Mouse (Mus musculus): ENCODE measurements around the gene Prc1. TPM values are rescaled to one million over a fixed set of nuclear protein-coding genes. Genes with fewer than 3 reads are reported as not detected.

The Prc1 gene
- polyA plus RNA-seq (2012; rRNA removed), result 8.2 and 13.2 TPM in 2 replicates

DNA sequence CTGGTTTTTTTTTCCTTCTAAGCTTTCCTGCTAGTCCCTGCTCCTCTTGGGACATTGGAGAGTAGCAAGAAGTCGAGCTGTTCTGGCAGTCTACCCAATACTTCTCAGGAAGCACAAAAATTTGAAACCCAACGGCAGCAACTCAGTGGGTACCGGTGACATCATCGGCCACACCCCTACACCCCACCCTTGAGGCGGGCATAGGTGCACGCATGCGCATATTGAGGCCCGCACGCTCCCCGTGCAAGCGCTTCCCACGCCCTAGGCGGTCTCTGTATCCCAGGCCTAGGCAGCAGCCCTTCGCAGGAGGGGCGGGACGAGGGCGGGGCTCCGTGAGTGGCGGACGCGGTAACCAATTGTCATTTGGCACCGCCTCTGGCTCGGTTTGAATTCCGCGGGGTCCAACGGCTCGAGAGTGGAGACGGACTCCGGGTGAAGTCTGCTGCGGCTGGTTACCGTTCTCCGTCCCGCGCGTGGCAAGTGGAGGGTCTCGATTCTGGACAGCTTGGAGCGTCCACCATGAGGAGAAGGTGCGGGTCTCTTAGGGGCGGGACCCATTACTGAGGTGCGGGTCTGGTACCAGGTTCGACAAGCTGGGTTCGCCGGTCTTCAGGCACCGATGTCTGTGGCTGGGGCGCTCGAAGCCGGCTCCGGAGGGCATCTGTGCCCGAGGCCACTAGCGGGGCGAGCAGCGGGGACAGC is at the start of gene Prc1:
Prc1 (plus strand) TSS at position 389 of the 702 bp plus-strand sequence.

DNA sequence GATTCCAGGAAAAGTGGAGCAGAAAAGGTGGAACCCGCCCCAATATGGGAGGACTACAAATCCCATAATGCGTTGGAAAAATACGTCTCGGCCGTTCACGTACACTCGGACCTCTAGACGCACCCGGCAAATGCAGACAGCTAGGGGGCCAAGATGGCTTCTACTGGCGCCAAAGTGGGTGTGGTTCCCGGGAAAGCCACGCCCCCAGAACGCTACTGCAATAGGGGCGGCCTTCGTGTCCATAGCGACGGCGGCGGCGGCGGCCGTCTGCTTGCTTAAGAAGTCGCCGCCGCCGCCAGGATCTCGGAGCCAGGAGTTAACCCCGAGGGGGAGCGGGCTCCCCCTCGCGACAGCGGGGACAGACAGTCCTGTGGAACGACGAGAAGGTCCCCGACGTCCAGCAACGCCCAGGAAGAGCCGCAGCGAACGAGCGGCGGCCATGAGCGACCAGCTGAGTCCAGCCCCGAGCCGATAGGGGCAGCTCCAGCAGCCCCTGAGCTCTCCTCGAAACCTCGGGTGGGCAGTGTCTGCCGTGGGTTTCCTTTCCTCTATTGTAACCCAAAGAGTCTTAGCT is 48.0 kb upstream of the Prc1 start, which contains the start of gene Ttll13:
Ttll13 (plus strand) TSS at position 229 of the 574 bp plus-strand sequence.

DNA sequence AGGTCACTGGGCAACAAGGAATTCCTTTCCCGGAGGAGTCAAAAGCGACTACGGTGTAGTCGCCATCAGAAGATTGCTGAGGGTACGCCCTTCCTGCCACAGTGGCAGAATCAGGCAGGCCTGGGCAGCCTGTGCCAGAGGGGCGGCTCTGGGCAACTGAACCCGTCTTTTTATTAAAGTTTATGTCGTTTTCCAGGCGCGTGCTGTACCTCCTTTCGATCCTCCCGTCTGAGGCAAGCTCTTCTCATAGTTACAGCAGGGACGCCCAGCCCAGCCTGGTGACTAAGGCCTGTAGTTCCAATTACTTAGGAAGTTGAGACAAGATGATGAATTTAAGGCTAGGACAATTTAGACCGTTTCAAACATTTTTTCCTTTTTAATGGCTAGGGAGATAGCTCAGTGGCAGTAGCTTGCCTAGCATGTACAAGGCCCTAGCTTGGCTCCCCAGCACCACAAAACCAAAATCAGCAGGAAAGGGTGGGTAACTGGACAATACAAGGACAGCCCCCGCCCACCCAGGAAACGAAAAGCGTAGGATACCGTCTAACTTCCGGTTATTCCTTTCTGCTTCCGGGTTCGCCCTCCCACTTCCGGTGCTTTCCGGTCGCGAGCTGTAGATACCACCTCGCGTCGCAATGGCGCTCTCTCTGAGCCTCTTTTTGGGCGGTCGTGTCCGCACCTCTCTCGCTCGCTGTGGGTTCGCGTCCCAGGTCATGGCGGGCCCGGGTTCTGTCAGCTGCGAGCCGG is 33.5 kb upstream of the Prc1 start, which contains the start of gene Ngrn:
Ngrn (plus strand) TSS at position 591 of the 747 bp plus-strand sequence.

DNA sequence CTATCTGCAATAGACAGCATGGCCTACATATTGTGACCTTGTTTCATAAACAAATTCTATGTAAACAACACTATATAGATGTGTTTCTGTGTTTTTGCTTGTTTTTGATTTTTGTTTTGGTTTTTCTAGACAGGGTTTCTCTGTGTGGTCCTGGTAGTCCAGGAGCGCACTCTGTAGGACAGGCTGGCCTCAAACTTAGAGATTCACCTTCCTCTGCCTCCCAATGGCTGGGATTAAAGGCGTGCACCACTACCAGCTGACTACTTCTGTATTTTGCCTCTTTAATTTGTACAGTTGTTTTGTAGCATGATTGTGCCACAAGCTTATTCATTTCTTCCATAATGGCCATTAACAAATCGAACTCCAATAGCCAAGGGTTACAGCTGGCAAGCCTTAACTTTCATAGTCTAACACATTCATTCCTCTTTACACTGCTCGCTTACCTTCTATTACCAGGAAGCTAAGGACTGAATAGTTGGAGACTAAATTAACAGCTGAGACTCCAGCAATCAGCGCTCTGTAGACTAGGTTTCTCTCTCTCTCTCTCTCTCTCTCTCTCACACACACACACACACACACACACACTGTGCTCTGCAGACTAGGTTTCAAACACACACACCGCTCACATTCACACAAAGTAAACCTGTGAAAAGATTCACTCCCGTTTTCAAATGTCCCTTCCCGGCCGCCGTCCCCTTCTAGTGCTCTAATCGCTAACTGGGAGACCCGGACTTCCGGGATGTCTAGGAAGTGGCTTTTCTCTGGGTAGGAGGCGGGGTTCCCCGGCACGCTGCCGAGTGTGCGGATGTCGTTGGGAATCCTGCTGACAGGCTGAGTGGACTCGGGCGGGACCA is 25.1 kb upstream of the Prc1 start, which contains the start of gene Vps33b:
Vps33b (plus strand) TSS at position 753 of the 854 bp plus-strand sequence.

DNA sequence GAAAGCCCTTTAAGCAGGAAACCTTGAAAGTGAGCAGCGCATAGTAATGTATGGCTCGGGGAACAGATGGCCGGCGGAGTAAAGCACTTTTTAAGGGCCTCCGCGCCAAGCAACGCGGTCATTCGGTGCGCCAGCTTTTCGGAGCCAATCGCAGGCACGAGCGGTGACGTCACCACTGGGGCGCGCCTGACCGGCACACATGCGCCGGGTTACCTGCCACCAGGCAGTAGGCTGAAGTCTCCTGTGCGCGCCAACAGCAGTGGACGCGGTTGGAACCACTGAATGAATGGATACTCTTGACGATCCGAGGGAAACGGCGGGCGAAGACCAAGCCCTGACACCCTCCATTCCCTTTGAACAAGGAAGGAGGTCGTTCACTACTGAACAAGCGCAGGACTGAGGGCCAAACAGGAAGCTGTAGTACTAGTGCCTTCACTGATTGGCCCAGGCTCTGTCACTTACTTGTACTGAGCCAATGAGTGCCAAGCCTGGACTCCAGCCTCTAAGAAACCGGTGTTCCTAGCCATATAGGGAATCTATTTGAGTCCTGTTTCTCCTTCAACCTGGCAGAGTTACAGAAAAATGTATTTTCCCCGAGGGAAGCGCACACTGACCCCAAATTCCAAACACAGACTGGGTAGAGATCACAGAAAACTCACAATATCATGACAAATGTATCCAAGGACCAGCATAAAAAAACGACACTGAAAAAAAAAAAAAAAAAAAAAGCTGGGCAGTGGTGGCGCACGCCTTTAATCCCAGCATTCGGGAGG is 30.0 kb downstream of the Prc1 start, which contains the start of gene Rccd1:
Rccd1 (minus strand) TSS at position 412 of the 773 bp plus-strand sequence.

DNA sequence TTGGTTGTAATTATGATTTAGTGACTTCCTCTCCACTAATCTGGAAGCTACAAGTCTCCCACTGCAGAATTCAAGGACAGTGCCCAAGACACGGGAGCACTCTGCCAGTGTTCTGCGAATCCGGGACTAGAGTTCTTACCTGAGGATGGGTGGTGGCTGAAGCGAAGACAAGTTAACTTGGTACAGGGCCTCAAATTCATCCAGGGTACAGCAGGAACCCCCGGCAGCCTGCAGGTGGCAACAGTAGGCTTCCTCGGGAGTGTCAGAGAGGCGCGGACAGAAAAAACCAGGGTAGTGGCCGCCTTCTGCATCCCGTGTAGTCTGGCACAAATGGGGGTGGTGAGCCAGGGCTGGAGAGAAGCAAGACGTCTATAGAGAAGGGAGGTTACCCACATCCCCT is 46.5 kb downstream of the Prc1 start, which contains the start of gene Unc45a:
Unc45a (minus strand) TSS at position 213 of the 400 bp plus-strand sequence.

DNA sequence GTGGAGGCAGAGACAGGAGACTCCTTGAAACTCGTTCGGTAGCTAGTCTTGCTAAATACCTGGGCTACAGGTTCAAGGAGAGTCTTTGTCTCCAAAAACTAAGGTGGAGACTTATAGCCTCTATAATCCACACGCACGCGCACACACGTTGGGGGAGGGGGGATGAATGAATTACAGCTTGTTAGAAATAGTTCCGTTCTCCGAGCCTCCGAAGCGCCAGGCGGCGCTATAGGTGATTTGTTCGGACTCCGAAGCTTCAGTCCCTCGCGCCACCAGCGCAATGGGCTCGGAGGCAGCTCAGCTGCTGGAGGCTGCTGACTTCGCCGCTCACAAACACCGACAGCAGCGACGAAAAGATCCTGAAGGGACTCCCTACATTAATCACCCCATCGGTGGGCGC is 48.6 kb downstream of the Prc1 start, which contains the start of gene Hddc3:
Hddc3 (plus strand) TSS at position 247 of the 400 bp plus-strand sequence.

Other genes starting within 250 kb of the Prc1 start
- gene Idh2, start 179.1 kb upstream of the Prc1 start, polyA plus RNA-seq (2012; rRNA removed), result 128 and 134 TPM in 2 replicates
- gene Sema4b, start 107.6 kb upstream of the Prc1 start, polyA plus RNA-seq (2012; rRNA removed), result 61.9 and 68.4 TPM in 2 replicates
- gene Cib1, start 61.6 kb upstream of the Prc1 start, polyA plus RNA-seq (2012; rRNA removed), result 415 and 484 TPM in 2 replicates
- gene Gdpgp1, start 61.6 kb upstream of the Prc1 start, polyA plus RNA-seq (2012; rRNA removed), result 5.0 and 5.1 TPM in 2 replicates
- 0.19 and 0.22 TPM in 2 replicates for gene Ttll13, start 48.1 kb upstream of the Prc1 start, polyA plus RNA-seq (2012; rRNA removed)
- 18.6 and 21.8 TPM in 2 replicates for gene Ngrn, start 33.2 kb upstream of the Prc1 start, polyA plus RNA-seq (2012; rRNA removed)
- gene Vps33b, start 24.8 kb upstream of the Prc1 start, polyA plus RNA-seq (2012; rRNA removed), result 11.4 and 12.8 TPM in 2 replicates
- gene Rccd1, start 30.0 kb downstream of the Prc1 start, polyA plus RNA-seq (2012; rRNA removed), result 9.6 and 12.5 TPM in 2 replicates
- 117 and 118 TPM in 2 replicates for gene Unc45a, start 46.6 kb downstream of the Prc1 start, polyA plus RNA-seq (2012; rRNA removed)
- gene Hddc3, start 48.7 kb downstream of the Prc1 start, polyA plus RNA-seq (2012; rRNA removed), result 55.4 and 61.7 TPM in 2 replicates
- 57.0 and 68.4 TPM in 2 replicates for gene Man2a2, start 76.9 kb downstream of the Prc1 start, polyA plus RNA-seq (2012; rRNA removed)
- 20.0 and 26.6 TPM in 2 replicates for gene Fes, start 93.5 kb downstream of the Prc1 start, polyA plus RNA-seq (2012; rRNA removed)
- gene Furin, start 111.0 kb downstream of the Prc1 start, polyA plus RNA-seq (2012; rRNA removed), result 92.8 and 97.6 TPM in 2 replicates
- 0.31 and 0.51 TPM in 2 replicates for gene Blm, start 240.7 kb downstream of the Prc1 start, polyA plus RNA-seq (2012; rRNA removed)

All from colon, adult 2 months (tissue).